Mouse (Mus musculus) megakaryocyte, adult 5-6 weeks (primary cell): ENCODE results near the gene Fbxl3. TPM values are rescaled to one million over a fixed set of nuclear protein-coding genes. Genes with fewer than 3 reads are reported as not detected.

Experiments used
- ATAC-seq: 2 replicates; pipeline ENCODE4 v1.8.0; 2016; ENCODE audit warnings: mild to moderate bottlenecking, inconsistent platforms; ENCODE audit not compliant: poor library complexity, severe bottlenecking
- total RNA-seq, 2 experiments: library from RNA; stranded (forward) in 1 of 2; stranded (reverse) in 1 of 2; fragments of 153-499, 151-499 nt in 1 of 2; fragments of 221-1000, 200-1000 nt in 1 of 2; gene quantifications; 2 replicates each; pipeline versions ENCODE4 v1.2.3 to v1.2.4; 2015 to 2017

Gene Fbxl3
- total RNA-seq, 2 experiments from 2014 or later: 51.3 to 72.7 TPM

DNA sequence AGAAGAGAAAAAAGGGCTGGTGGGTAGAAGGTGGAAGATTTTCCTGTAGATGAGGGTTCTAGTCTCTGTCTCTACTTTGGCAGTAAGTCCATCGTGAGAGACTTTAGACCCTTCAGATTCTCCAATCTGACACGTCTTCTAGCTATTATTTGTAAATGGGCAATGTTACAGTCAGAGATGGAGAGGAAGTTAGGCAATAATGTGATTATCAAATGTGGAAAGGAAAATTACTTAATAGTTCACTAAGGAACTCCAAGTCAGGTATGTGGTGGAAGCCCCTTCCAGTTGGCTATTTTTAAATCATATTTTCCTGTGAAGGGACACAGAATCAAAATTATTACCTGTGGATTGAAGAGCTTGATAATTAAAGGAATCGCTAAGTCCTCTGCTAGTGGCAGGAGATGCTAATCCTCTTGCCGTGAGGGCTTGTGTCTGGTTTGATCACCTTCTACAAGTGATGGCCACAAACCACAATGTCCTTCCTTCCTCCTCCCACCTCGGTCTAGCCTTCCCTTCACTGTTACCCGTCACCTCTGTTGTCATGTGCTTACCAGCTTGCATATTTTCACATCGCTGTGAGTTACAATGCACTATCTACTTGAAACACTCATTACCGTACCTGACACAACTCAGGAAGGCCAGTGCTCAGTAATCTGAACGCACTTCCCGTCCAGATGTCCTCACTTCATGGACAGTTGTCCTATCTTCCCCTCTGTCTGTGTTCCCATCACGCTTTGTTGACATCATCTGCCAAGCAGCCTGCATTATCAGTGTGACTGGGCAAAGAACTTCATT is 50.9 kb downstream of the Fbxl3 start:
- peak; percentile 79 for ATAC-seq

GRCm38 (mm10) chr14:103046677-103047076 is 52.7 kb downstream of the Fbxl3 start, which contains the start of gene Acod1:
Gene Acod1 (plus strand): TSS chr14:103046977.
- ATAC-seq: no peak

DNA sequence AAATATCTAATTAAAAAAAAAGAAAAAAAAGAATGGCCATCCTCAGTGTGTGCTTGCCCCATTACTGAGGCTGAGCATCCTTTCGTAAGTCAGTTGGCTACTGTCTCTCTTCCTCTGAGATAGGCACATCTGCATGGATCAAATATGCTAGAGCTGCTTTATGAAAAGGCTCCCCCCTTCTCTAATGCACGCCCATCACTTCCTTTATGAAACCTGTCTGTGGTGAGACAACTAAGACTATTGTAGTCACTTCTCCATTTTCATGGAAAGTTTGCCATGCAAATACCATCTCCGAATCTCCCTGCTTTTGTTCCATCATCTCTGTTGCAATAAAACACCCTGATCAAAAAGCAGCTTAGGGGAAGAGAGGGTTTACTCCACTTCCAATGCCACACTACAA is 62.4 kb downstream of the Fbxl3 start:
- peak; percentile 72 for ATAC-seq

GRCm38 (mm10) chr14:103034076-103034475 is 65.3 kb downstream of the Fbxl3 start:
- peak; percentile 43 for ATAC-seq

DNA sequence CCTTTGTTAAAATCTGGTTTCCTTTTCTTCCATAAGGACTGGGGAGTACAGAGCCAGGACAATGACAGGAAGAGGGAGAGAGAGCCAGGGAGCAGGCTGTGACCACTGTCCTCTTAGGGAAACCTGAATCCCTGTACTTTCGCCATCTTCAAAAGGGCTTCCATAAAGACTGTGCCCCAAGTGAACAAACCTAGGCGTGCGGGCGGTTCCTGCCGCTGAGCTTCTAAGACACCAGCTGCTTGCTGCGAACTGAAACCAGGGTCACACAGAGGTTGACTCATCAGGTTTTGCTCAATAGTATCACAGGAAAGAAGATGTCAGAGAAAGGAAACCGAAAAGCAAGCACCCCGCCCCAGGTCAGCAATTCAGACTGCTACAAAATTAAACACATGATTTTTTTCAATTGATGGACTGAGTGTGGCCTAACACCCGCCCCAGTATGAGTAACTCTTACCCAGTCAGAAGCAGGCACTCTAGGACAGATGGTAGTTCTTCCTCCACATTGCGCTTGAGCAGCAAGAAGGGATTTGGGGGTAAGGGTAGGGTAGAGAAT is 66.0 kb downstream of the Fbxl3 start:
- ATAC-seq: peak; percentile 78

Other genes starting within 250 kb of the Fbxl3 start
- gene Kctd12, start 116.9 kb downstream of the Fbxl3 start, total RNA-seq (2015): 460 and 558 TPM in 2 replicates
- 335 and 358 TPM in 2 replicates for gene Kctd12, start 116.9 kb downstream of the Fbxl3 start, total RNA-seq (2017)
- gene Acod1, start 52.6 kb downstream of the Fbxl3 start, total RNA-seq (2015): 1.5 and 1.8 TPM in 2 replicates
- 1.8 and 2.0 TPM in 2 replicates for gene Acod1, start 52.6 kb downstream of the Fbxl3 start, total RNA-seq (2017)
- gene Cln5, start 29.4 kb downstream of the Fbxl3 start, total RNA-seq (2015): 77.7 and 81.1 TPM in 2 replicates
- 77.6 and 82.9 TPM in 2 replicates for gene Cln5, start 29.4 kb downstream of the Fbxl3 start, total RNA-seq (2017)
- 71.3 and 72.2 TPM in 2 replicates for gene Mycbp2, start 247.2 kb upstream of the Fbxl3 start, total RNA-seq (2015)
- gene Mycbp2, start 247.2 kb upstream of the Fbxl3 start, total RNA-seq (2017): 56.4 and 61.7 TPM in 2 replicates